Mouse (Mus musculus): ENCODE results near the gene Cd300a. TPM values are rescaled to one million over a fixed set of nuclear protein-coding genes. Genes with fewer than 3 reads are reported as not detected.

The Cd300a gene
- polyA plus RNA-seq, 1 experiment, result 0.91 TPM

DNA sequence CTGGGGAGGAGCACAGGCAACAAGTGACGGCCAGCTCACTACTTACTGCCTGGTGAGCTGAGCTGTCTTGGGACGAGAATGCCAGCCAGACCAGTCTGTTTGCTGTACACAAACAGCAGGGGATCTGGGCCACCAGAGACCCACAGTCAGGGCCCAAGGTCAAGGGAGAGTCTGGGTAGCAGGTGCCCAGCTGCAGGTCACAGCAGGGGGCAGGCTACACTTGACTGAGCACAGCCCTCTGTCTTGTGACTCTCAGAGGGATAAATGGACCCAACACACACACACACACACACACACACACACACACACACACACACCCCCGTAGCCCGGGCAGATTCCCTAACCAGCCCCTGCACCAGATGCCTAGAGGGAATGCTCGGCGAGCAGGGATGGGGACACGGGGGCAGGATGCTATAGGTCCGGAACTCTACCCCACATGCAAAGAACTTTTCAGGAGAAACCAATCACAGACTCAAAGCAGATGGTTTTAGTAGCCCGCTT, 14.5 kb upstream of the Cd300a start:
- Histone ChIP-seq H3K4me3 (ENCODE audit: insufficient read depth, low read depth, low read length) (no peak overlapping the region), H3K36me3 (ENCODE audit: control insufficient read depth, insufficient read depth, low read length) (peaks cover 2% of the 10 kb centered on the region; the same call in 1 of the 2 replicates), H3K27ac (ENCODE audit: insufficient read depth, low read depth, low read length) (peak overlapping the region; percentile 97), H3K27me3 (replicated peaks; ENCODE audit: control insufficient read depth, insufficient read depth, low read length) (no peaks in the 10 kb centered on the region), H3K4me1 (ENCODE audit: control insufficient read depth, insufficient read depth, low read length) (peaks cover 43% of the 10 kb centered on the region)
- no peak for TF ChIP-seq POLR2A (IDR thresholded peaks at IDR 0.05; ENCODE audit: low read depth, low read length)
- peak; percentile 93 for DNase-seq
- WGBS, result 29% methylated on average over 9 of the region's 9 CpGs

DNA sequence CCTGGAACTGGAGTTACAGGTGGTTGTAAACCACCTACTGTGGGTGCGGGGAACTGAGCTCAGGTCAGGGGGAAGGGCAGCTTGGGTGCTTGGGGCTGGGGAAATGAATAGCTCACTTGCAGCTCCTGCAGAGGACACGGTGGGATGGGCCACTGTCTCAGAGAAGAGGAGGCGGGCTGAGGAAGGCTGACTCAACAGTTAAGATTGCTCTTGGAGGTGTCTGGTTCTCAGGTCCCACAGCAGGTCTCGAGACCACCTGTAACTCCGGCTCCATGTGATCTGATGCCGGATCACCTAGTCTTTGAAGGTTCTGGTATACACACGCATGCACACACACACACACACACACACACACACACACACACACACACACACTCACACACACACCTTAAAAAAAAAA, 13.7 kb upstream of the Cd300a start:
- Histone ChIP-seq H3K36me3 (ENCODE audit: control insufficient read depth, insufficient read depth, low read length) (no peaks in the 10 kb centered on the region; the same call in 1 of the 2 replicates), H3K4me3 (ENCODE audit: insufficient read depth, low read depth, low read length) (no peak overlapping the region), H3K27ac (ENCODE audit: insufficient read depth, low read depth, low read length) (peak overlapping the region; percentile 97; the same call in 1 of the 2 replicates), H3K4me1 (ENCODE audit: control insufficient read depth, insufficient read depth, low read length) (peaks cover 43% of the 10 kb centered on the region), H3K27me3 (replicated peaks; ENCODE audit: control insufficient read depth, insufficient read depth, low read length) (no peaks in the 10 kb centered on the region)
- DNase-seq, result peak; percentile 73
- no peak for TF ChIP-seq POLR2A (IDR thresholded peaks at IDR 0.05; ENCODE audit: low read depth, low read length)
- TF ChIP-seq CTCF (conservative IDR thresholded peaks at IDR 0.05; ENCODE audit: insufficient read depth, insufficient read length, low read depth, low read length), result no peak
- 52% methylated on average over 7 of the region's 7 CpGs for WGBS

DNA sequence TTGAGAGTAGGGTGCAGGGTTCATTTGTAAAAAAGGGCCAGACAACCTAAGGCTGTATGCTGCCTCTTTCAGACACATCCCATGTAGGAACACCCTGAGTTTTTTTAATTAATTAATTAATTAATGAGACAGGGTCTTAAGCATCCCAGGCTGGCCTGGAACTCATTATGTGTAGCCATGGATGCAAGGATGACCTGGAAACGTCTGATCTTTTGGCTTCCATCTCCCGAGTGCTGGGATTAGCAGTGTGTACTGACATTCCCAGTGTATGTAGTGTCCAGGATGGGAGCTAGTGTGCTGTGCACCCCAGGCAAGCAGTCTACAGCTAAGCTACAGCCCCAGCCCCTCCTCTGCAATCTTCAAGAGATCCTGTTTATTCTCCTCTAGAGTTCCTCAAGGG, 13.2 kb upstream of the Cd300a start:
- H3K27ac ChIP-seq (ENCODE audit: insufficient read depth, low read depth, low read length), result 0 out of 2 replicates have a peak overlapping the region, but pooled peaks have one; percentile 3
- TF ChIP-seq CTCF (conservative IDR thresholded peaks at IDR 0.05; ENCODE audit: insufficient read depth, insufficient read length, low read depth, low read length) (no peak), POLR2A (IDR thresholded peaks at IDR 0.05; ENCODE audit: low read depth, low read length) (no peak)
- no peaks in the 10 kb centered on the region for H3K27me3 ChIP-seq (replicated peaks; ENCODE audit: control insufficient read depth, insufficient read depth, low read length)
- no peak for DNase-seq
- no peaks in the 10 kb centered on the region; the same call in 1 of the 2 replicates for H3K36me3 ChIP-seq (ENCODE audit: control insufficient read depth, insufficient read depth, low read length)
- 35% methylated on average over 2 of the region's 2 CpGs for WGBS
- H3K4me3 ChIP-seq (ENCODE audit: insufficient read depth, low read depth, low read length), result no peak overlapping the region
- H3K4me1 ChIP-seq (ENCODE audit: control insufficient read depth, insufficient read depth, low read length), result peaks cover 43% of the 10 kb centered on the region

DNA sequence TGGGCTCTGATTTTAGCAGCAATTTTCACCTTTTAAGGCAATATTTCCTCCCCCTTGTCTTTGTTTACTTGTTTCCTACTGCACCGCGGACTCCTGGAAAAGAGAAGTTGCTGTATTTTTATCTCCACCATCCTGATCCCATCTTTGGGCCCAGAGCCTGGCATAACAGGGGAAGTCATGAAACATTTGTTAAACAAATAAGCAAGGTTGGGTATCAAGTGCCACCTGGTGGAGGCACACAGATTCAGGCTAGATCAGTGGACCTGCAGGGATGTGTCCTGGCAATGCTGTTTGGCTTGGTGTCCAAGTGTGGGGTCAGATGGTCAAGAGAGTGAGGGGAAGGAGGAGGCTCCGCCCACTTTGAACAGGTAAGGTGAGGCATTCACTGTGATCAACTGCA, 12.7 kb upstream of the Cd300a start:
- WGBS, result 20% methylated on average over 3 of the region's 3 CpGs
- Histone ChIP-seq H3K4me1 (ENCODE audit: control insufficient read depth, insufficient read depth, low read length) (peaks cover 43% of the 10 kb centered on the region), H3K27me3 (replicated peaks; ENCODE audit: control insufficient read depth, insufficient read depth, low read length) (no peaks in the 10 kb centered on the region), H3K4me3 (ENCODE audit: insufficient read depth, low read depth, low read length) (no peak overlapping the region), H3K36me3 (ENCODE audit: control insufficient read depth, insufficient read depth, low read length) (no peaks in the 10 kb centered on the region; the same call in 1 of the 2 replicates), H3K27ac (ENCODE audit: insufficient read depth, low read depth, low read length) (0 out of 2 replicates have a peak overlapping the region, but pooled peaks have one; percentile 3)
- peak; percentile 89 for DNase-seq
- TF ChIP-seq POLR2A (IDR thresholded peaks at IDR 0.05; ENCODE audit: low read depth, low read length) (no peak), CTCF (conservative IDR thresholded peaks at IDR 0.05; ENCODE audit: insufficient read depth, insufficient read length, low read depth, low read length) (peak; percentile 91)

DNA sequence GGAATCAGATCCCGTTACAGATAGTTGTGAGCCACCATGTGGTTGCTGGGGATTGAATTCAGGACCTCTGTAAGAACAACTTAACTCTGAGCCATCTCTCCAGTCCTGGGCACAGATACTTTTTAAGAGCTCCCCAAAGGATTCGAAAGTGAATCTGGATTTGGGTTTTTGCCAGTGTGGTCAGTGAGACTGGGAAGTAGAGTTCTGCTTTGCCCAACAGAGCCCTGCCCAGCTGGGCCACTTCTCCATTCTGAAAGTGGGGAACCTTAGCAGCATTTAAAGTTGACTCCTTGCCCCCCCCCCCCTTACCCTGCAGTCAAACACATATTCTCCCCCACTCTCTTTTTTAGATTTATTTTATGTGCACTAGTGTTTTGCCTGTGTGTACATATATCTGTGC, 10.2 kb upstream of the Cd300a start:
- Histone ChIP-seq H3K4me1 (ENCODE audit: control insufficient read depth, insufficient read depth, low read length) (peaks cover 25% of the 10 kb centered on the region), H3K27me3 (replicated peaks; ENCODE audit: control insufficient read depth, insufficient read depth, low read length) (no peaks in the 10 kb centered on the region), H3K4me3 (ENCODE audit: insufficient read depth, low read depth, low read length) (no peak overlapping the region), H3K27ac (ENCODE audit: insufficient read depth, low read depth, low read length) (no peak overlapping the region), H3K36me3 (ENCODE audit: control insufficient read depth, insufficient read depth, low read length) (no peaks in the 10 kb centered on the region)
- WGBS, result 77% methylated on average over 2 of the region's 2 CpGs
- no peak for TF ChIP-seq CTCF (conservative IDR thresholded peaks at IDR 0.05; ENCODE audit: insufficient read depth, insufficient read length, low read depth, low read length)
- TF ChIP-seq POLR2A (IDR thresholded peaks at IDR 0.05; ENCODE audit: low read depth, low read length), result no peak
- no peak for DNase-seq

DNA sequence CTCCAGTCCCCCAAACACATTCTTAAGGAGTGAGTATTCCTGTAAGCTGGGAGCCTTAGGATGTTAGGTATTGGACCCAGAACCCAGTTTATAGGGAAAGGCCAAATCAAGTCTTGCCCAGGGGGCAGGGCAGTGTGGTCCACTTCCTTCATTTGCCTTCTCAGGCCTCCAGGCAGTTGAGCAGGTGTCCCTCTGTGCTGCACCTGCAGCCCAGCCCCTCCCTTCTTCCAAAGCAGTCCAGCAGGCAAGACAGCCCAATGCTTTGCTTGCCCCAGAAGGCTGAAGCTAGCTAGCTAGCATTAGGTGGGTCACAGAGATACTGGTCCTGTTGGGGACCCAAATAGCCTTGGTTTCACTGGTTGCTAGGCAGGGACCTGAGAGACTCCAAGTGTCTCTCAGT, 9.7 kb upstream of the Cd300a start:
- H3K36me3 ChIP-seq (ENCODE audit: control insufficient read depth, insufficient read depth, low read length), result no peaks in the 10 kb centered on the region
- no peak for DNase-seq
- no peaks in the 10 kb centered on the region for H3K27me3 ChIP-seq (replicated peaks; ENCODE audit: control insufficient read depth, insufficient read depth, low read length)
- no peak overlapping the region for H3K27ac ChIP-seq (ENCODE audit: insufficient read depth, low read depth, low read length)
- H3K4me3 ChIP-seq (ENCODE audit: insufficient read depth, low read depth, low read length), result no peak overlapping the region
- peaks cover 20% of the 10 kb centered on the region; the same call in 1 of the 2 replicates for H3K4me1 ChIP-seq (ENCODE audit: control insufficient read depth, insufficient read depth, low read length)
- no peak for TF ChIP-seq POLR2A (IDR thresholded peaks at IDR 0.05; ENCODE audit: low read depth, low read length)
- no peak for TF ChIP-seq CTCF (conservative IDR thresholded peaks at IDR 0.05; ENCODE audit: insufficient read depth, insufficient read length, low read depth, low read length)

DNA sequence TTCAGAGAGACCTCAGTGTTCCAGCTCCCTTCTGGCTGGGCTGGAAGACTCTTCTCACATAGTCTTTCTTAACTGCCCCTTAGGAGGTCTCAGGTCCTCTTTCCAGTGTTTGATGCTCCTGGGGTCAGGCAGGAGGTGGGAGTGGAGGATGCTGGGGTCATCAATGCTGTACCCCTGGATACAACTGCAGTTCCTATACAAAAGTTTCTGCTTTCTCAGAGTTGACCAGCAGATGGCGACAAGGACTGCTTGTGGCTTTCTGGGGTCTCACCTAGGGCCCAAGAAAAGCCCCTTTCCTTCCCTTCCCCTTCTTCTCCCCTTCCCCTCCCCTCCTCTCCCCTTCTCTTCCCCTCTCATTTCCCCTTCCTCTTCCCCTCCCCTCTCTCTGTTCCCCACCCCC, 9.3 kb upstream of the Cd300a start:
- no peak for DNase-seq
- TF ChIP-seq CTCF (conservative IDR thresholded peaks at IDR 0.05; ENCODE audit: insufficient read depth, insufficient read length, low read depth, low read length), result peak; percentile 63
- TF ChIP-seq POLR2A (IDR thresholded peaks at IDR 0.05; ENCODE audit: low read depth, low read length), result no peak
- H3K36me3 ChIP-seq (ENCODE audit: control insufficient read depth, insufficient read depth, low read length), result no peaks in the 10 kb centered on the region
- no peaks in the 10 kb centered on the region for H3K27me3 ChIP-seq (replicated peaks; ENCODE audit: control insufficient read depth, insufficient read depth, low read length)
- no peak overlapping the region for H3K4me3 ChIP-seq (ENCODE audit: insufficient read depth, low read depth, low read length)
- 0% methylated on average over 1 of the region's 1 CpGs for WGBS
- H3K4me1 ChIP-seq (ENCODE audit: control insufficient read depth, insufficient read depth, low read length), result peaks cover 16% of the 10 kb centered on the region; the same call in 1 of the 2 replicates
- no peak overlapping the region for H3K27ac ChIP-seq (ENCODE audit: insufficient read depth, low read depth, low read length)
